Mouse (Mus musculus) hindbrain, embryonic 14.5 days (tissue): ENCODE measurements around the gene Plxnc1. TPM values are rescaled to one million over a fixed set of nuclear protein-coding genes. Genes with fewer than 3 reads are reported as not detected.

Experiments used
- ATAC-seq: fragments of 200-750 bp; cut with Nextera tagmentation; 2 replicates; pipeline ENCODE4 v1.8.0; 2017; ENCODE audit warnings: moderate number of reproducible peaks, mild to moderate bottlenecking, moderate TSS enrichment, moderate library complexity; ENCODE audit not compliant: low FRiP score
- DNase-seq: peaks from one replicate; pipeline ENCODE4 v3.0.0-alpha.2; 2015; ENCODE audit warnings: low spot score
- H3K27ac ChIP-seq: fragments of 300-500 bp; sonication (generic); 2 replicates; pipeline ENCODE4 v1.5.1; 2014; ENCODE audit warnings: mild to moderate bottlenecking, moderate library complexity
- H3K27me3 ChIP-seq: fragments of 300-500 bp; sonication (generic); 2 replicates; pipeline ENCODE4 v1.6.1; 2014; ENCODE audit warnings: mild to moderate bottlenecking, low read length, mixed read lengths; ENCODE audit not compliant: control insufficient read depth, insufficient read depth
- H3K36me3 ChIP-seq: fragments of 300-500 bp; sonication (generic); replicated peaks from 2 replicates; pipeline ENCODE4 v1.6.1; 2014; ENCODE audit not compliant: control insufficient read depth, insufficient read depth
- H3K4me1 ChIP-seq: fragments of 300-500 bp; sonication (generic); replicated peaks from 2 replicates; pipeline ENCODE4 v1.6.1; 2014; ENCODE audit warnings: antibody characterized with exemption, low read length, mixed read lengths; ENCODE audit not compliant: control insufficient read depth, insufficient read depth
- H3K4me2 ChIP-seq: fragments of 300-500 bp; sonication (generic); replicated peaks from 2 replicates; pipeline ENCODE4 v1.6.1; 2014; ENCODE audit warnings: mild to moderate bottlenecking, moderate library complexity
- H3K4me3 ChIP-seq: fragments of 300-500 bp; sonication (generic); replicated peaks from 2 replicates; pipeline ENCODE4 v1.5.1; 2014; ENCODE audit warnings: mild to moderate bottlenecking, low read length
- H3K9ac ChIP-seq: fragments of 300-500 bp; sonication (generic); 2 replicates; pipeline ENCODE4 v1.6.1; 2014
- H3K9me3 ChIP-seq: fragments of 300-500 bp; sonication (generic); 2 replicates; pipeline ENCODE4 v1.6.1; 2016; ENCODE audit warnings: low read length; ENCODE audit not compliant: control insufficient read depth
- WGBS: fragments of 180-500 bp; shearing (Covaris S2); extraction: QIAGEN DNeasy Blood & Tissue Kit; methylation state at CpG from one replicate; pipeline ENCODE4 v1.1.7; 2014; 5-methylcytosine and 5-hydroxymethylcytosine counted together
- polyA plus RNA-seq: library from polyadenylated mRNA; unstranded; fragments of >200 nt; fragmentation: Nextera tagmentation; extraction: Ambion mirVana; gene quantifications from 2 replicates; pipeline ENCODE4 v1.2.1, GENCODE M21; 2014

Plxnc1 gene
- polyA plus RNA-seq, 1 experiment from 2014 or later = 15.5 TPM

- H3K4me3 ChIP-seq = no peak overlapping the region
- peaks cover 12% of the 10 kb centered on the region; the same call in 1 of the 2 replicates for H3K36me3 ChIP-seq
- H3K9me3 ChIP-seq = no peaks in the 10 kb centered on the region
- DNase-seq (no peak), ATAC-seq (no peak)
- no peaks in the 10 kb centered on the region for H3K27me3 ChIP-seq
- WGBS = 56% methylated on average over 7 of the region's 7 CpGs
- no peak overlapping the region for H3K4me2 ChIP-seq
- no peak overlapping the region for H3K27ac ChIP-seq
- no peak overlapping the region for H3K9ac ChIP-seq
- 0 out of 2 replicates have a peak, but pooled peaks cover 6% of the 10 kb centered on the region for H3K4me1 ChIP-seq
Observed at GRCm38 (mm10) chr10:94809946-94810472, 134.6 kb downstream of the Plxnc1 start.

DNA sequence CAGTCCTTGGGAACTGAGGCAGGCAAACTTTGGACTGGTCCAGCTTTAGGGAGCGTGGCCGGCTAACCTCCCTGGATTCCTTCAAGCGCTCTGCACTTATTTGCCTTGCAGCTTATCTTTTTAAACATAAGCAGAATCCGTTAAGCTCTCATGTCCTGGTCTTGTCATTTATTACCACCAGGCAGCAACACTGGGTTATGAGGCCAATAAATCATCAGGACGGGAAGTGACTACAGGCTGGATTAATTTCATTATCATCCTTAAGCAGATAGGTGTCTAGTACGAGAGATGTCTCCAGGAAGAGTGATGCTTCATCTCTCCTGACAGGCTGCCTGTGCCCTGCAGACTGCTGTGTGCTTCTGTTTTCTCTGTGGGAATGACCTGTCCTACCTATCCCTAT lies 136.4 kb downstream of the Plxnc1 start:
- H3K36me3 ChIP-seq = peaks cover 12% of the 10 kb centered on the region; the same call in 1 of the 2 replicates
- no peak overlapping the region for H3K4me2 ChIP-seq
- H3K4me3 ChIP-seq = no peak overlapping the region
- DNase-seq = no peak
- 69% methylated on average over 6 of the region's 6 CpGs for WGBS
- H3K9me3 ChIP-seq = no peaks in the 10 kb centered on the region
- H3K4me1 ChIP-seq = 0 out of 2 replicates have a peak, but pooled peaks cover 9% of the 10 kb centered on the region
- no peaks in the 10 kb centered on the region for H3K27me3 ChIP-seq
- peak; percentile 46; the same call in 1 of the 2 replicates for ATAC-seq
- no peak overlapping the region for H3K27ac ChIP-seq
- no peak overlapping the region for H3K9ac ChIP-seq

- Histone ChIP-seq H3K9ac (no peak overlapping the region), H3K36me3 (peaks cover 12% of the 10 kb centered on the region), H3K27ac (no peak overlapping the region), H3K4me1 (0 out of 2 replicates have a peak, but pooled peaks cover 4% of the 10 kb centered on the region), H3K27me3 (no peaks in the 10 kb centered on the region), H3K4me2 (no peak overlapping the region), H3K9me3 (no peaks in the 10 kb centered on the region), H3K4me3 (no peak overlapping the region)
- ATAC-seq (no peak), DNase-seq (no peak)
- WGBS = 78% methylated on average over 7 of the region's 7 CpGs
Observed at GRCm38 (mm10) chr10:94807323-94807722, 137.3 kb downstream of the Plxnc1 start.

DNA sequence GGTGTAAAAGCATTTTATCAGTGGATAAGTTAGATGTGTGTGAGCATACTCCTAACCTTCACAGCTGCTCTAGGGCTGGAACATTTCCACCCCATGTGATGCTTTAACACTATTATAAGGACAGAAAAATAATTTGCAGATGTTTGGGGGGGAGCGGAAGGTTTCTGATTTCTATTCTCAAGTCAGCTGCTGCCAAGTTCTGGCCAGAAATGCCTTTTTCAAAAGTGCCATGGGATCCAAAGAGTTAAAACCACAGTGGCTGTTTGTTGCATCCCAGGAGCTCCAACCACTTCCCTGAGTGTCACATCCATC lies 139.8 kb downstream of the Plxnc1 start:
- Histone ChIP-seq H3K9me3 (no peaks in the 10 kb centered on the region), H3K9ac (no peak overlapping the region), H3K4me2 (no peak overlapping the region), H3K27ac (no peak overlapping the region), H3K4me1 (0 out of 2 replicates have a peak, but pooled peaks cover 3% of the 10 kb centered on the region), H3K27me3 (no peaks in the 10 kb centered on the region), H3K4me3 (no peak overlapping the region), H3K36me3 (peaks cover 5% of the 10 kb centered on the region)
- 97% methylated on average over 1 of the region's 1 CpGs for WGBS
- DNase-seq (no peak), ATAC-seq (no peak)

DNA sequence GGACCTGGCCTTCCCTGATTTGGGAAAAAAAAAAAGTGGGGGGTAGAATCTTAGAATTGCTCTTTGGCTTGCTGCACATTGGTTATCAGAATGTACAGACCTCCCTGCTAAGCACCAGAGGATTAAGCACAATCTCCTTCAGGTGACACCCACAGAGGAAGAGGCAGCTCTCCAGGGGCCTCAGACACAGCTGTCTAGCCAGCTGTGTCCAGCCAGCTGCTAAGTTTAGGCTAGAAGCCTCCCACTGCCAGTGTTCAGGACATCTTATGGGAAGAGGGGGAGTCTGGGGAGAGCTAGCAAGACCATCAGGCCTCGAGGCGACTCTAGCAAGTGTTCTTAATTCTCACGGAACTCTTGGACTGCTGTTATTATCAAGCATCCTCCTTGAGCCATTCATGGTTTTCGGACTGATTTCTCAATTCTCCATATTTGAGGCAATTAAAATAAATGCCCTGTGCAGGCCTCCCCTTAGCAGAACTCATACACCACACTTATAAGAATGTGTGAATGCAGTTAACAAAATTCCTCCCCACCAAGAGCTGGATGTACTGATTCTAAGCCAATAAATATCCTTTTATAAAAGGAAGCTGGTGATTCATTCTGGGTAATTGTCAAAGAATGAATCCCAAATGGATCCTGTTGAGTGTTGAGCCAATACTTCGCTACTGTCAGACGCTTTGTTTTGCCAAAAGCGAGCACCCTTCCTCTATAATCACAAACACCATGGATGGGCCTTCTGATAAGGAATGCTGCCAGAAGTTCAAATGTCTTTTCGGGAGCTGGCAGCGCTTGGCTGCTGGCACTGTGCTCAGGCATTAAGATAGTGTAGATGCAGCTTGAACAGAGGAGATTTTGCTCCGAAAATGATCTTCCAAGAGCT lies 140.4 kb downstream of the Plxnc1 start:
- 91% methylated on average over 10 of the region's 10 CpGs for WGBS
- DNase-seq = no peak

DNA sequence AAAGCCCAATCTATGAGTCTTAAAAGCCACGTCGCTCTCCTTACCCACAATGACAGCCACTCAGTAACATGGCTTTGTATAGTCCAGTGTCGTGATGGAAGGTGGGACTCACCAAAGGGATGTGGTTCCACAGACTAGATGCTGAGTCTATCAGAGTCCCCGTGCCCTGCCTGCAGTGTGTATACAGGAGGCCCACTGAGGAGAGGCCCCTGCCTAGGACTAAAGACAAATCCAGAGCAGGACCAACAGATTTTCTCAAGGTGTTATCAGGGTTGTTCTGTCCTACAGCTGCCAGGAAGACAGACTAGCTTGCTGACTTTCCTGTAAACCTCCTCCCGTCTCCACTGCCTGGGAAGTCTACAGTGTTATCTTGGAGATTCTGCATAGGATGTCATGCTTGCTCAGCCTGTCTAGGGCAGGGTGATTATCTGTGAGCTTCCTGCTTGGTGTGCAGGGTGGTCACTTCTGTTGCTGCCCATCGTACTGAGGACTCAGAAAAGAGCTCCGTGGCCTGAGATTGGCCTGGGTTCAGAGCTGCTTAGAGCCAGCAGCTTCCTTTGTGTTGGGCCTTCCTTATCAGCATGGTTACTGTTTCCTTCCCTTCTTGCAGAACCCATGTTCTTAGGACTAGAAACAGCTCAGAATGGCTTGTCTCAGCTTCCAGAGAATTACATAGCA lies 143.8 kb downstream of the Plxnc1 start:
- H3K4me1 ChIP-seq = 0 out of 2 replicates have a peak, but pooled peaks cover 3% of the 10 kb centered on the region
- H3K4me3 ChIP-seq = no peak overlapping the region
- DNase-seq (no peak), ATAC-seq (no peak)
- H3K9ac ChIP-seq = no peak overlapping the region
- peaks cover 25% of the 10 kb centered on the region for H3K36me3 ChIP-seq
- H3K27ac ChIP-seq = no peak overlapping the region
- H3K4me2 ChIP-seq = no peak overlapping the region
- H3K9me3 ChIP-seq = no peaks in the 10 kb centered on the region
- no peaks in the 10 kb centered on the region for H3K27me3 ChIP-seq
- WGBS = 89% methylated on average over 7 of the region's 7 CpGs

More for the DNA sequence above, 140.4 kb downstream of the Plxnc1 start:
- Histone ChIP-seq H3K36me3 (peaks cover 5% of the 10 kb centered on the region; the same call in 1 of the 2 replicates), H3K4me2 (no peak overlapping the region), H3K27me3 (no peaks in the 10 kb centered on the region), H3K4me3 (no peak overlapping the region), H3K9ac (no peak overlapping the region), H3K9me3 (no peaks in the 10 kb centered on the region), H3K4me1 (0 out of 2 replicates have a peak, but pooled peaks cover 3% of the 10 kb centered on the region), H3K27ac (no peak overlapping the region)
- ATAC-seq = no peak

GRCm38 (mm10) chr10:94799485-94800239 lies 145.0 kb downstream of the Plxnc1 start:
- H3K27me3 ChIP-seq = no peaks in the 10 kb centered on the region
- ATAC-seq (no peak), DNase-seq (no peak)
- H3K9ac ChIP-seq = no peak overlapping the region
- H3K27ac ChIP-seq = no peak overlapping the region
- H3K4me1 ChIP-seq = 0 out of 2 replicates have a peak, but pooled peaks cover 3% of the 10 kb centered on the region
- 27% methylated on average over 2 of the region's 2 CpGs for WGBS
- no peak overlapping the region for H3K4me2 ChIP-seq
- H3K9me3 ChIP-seq = no peaks in the 10 kb centered on the region
- peaks cover 35% of the 10 kb centered on the region for H3K36me3 ChIP-seq
- no peak overlapping the region for H3K4me3 ChIP-seq

GRCm38 (mm10) chr10:94798128-94798527 lies 146.5 kb downstream of the Plxnc1 start:
- no peak overlapping the region for H3K4me2 ChIP-seq
- H3K9me3 ChIP-seq = no peaks in the 10 kb centered on the region
- peaks cover 50% of the 10 kb centered on the region for H3K36me3 ChIP-seq
- no peak overlapping the region for H3K9ac ChIP-seq
- H3K27ac ChIP-seq = no peak overlapping the region
- H3K4me3 ChIP-seq = no peak overlapping the region
- no peaks in the 10 kb centered on the region for H3K4me1 ChIP-seq
- ATAC-seq (no peak), DNase-seq (no peak)
- WGBS = 89% methylated on average over 5 of the region's 5 CpGs
- no peaks in the 10 kb centered on the region for H3K27me3 ChIP-seq
